Mouse (Mus musculus) intestine, embryonic 16.5 days (tissue): ENCODE measurements around the gene Cxcr5. TPM values are rescaled to one million over a fixed set of nuclear protein-coding genes. Genes with fewer than 3 reads are reported as not detected.

Experiments
- ATAC-seq: fragments of 200-750 bp; cut with Nextera tagmentation; 2 replicates; pipeline ENCODE4 v1.8.0; 2017; ENCODE audit warnings: moderate TSS enrichment, moderate library complexity
- H3K27ac ChIP-seq: fragments of 300-500 bp; sonication (generic); 2 replicates; pipeline ENCODE4 v1.5.1; 2014; ENCODE audit warnings: mild to moderate bottlenecking, low read length
- H3K27me3 ChIP-seq: fragments of 300-500 bp; sonication (generic); replicated peaks from 2 replicates; pipeline ENCODE4 v1.6.1; 2014; ENCODE audit warnings: low read length, control low read depth, mixed read lengths; ENCODE audit not compliant: control insufficient read depth, insufficient read depth
- H3K36me3 ChIP-seq: fragments of 300-500 bp; sonication (generic); 2 replicates; pipeline ENCODE4 v1.6.1; 2014; ENCODE audit warnings: low read length, control low read depth; ENCODE audit not compliant: control insufficient read depth, insufficient read depth
- H3K4me1 ChIP-seq: fragments of 300-500 bp; sonication (generic); 2 replicates; pipeline ENCODE4 v1.6.1; 2014; ENCODE audit warnings: low read length, control low read depth, mixed read lengths; ENCODE audit not compliant: control insufficient read depth, insufficient read depth
- H3K4me2 ChIP-seq: fragments of 300-500 bp; sonication (generic); 2 replicates; pipeline ENCODE4 v1.6.1; 2014; ENCODE audit warnings: low read depth, low read length, control low read depth
- H3K4me3 ChIP-seq: fragments of 300-500 bp; sonication (generic); 2 replicates; pipeline ENCODE4 v1.5.1; 2014; ENCODE audit warnings: mild to moderate bottlenecking, low read length
- H3K9ac ChIP-seq: fragments of 300-500 bp; sonication (generic); 2 replicates; pipeline ENCODE4 v1.6.1; 2014; ENCODE audit warnings: low read depth, low read length
- H3K9me3 ChIP-seq: fragments of 300-500 bp; sonication (generic); 2 replicates; pipeline ENCODE4 v1.6.1; 2016; ENCODE audit warnings: low read length, control low read depth; ENCODE audit not compliant: control insufficient read depth
- WGBS: fragments of 180-500 bp; shearing (Covaris S2); extraction: QIAGEN DNeasy Blood & Tissue Kit; methylation state at CpG from one replicate; pipeline ENCODE4 v1.1.7; 2014; 5-methylcytosine and 5-hydroxymethylcytosine counted together
- polyA plus RNA-seq: library from polyadenylated mRNA; unstranded; fragments of >200 nt; fragmentation: Nextera tagmentation; extraction: Ambion mirVana; gene quantifications from 2 replicates; pipeline ENCODE4 v1.2.1, GENCODE M21; 2015

The Cxcr5 gene
- polyA plus RNA-seq, result 1.1 TPM in 2 replicates

- ATAC-seq, result no peak
- 59% methylated on average over 4 of the region's 4 CpGs for WGBS
- no peaks in the 10 kb centered on the region for H3K4me1 ChIP-seq
- no peak within 1 kb of the TSS for H3K4me2 ChIP-seq
- no peak within 1 kb of the TSS for H3K27ac ChIP-seq
- H3K27me3 ChIP-seq, result no peaks in the 10 kb centered on the region
- H3K9me3 ChIP-seq, result no peaks in the 10 kb centered on the region
- H3K9ac ChIP-seq, result no peak within 1 kb of the TSS
- H3K36me3 ChIP-seq, result no peaks in the 10 kb centered on the region
- H3K4me3 ChIP-seq, result no peak within 1 kb of the TSS
Measured at GRCm38 (mm10) chr9:44561597-44561996, at the start of gene Cxcr5. Gene Cxcr5, minus strand, starts transcription at chr9:44561877.

GRCm38 (mm10) chr9:44610371-44610770, 48.7 kb upstream of the Cxcr5 start:
- Histone ChIP-seq H3K4me3 (no peak overlapping the region), H3K4me1 (peaks cover 9% of the 10 kb centered on the region), H3K27ac (no peak overlapping the region), H3K4me2 (no peak overlapping the region), H3K36me3 (peaks cover 19% of the 10 kb centered on the region), H3K9ac (no peak overlapping the region), H3K9me3 (no peaks in the 10 kb centered on the region), H3K27me3 (no peaks in the 10 kb centered on the region)
- ATAC-seq, result no peak
- 97% methylated on average over 25 of the region's 25 CpGs for WGBS

- no peaks in the 10 kb centered on the region for H3K9me3 ChIP-seq
- peak overlapping the region; percentile 45 for H3K4me2 ChIP-seq
- peaks cover 14% of the 10 kb centered on the region for H3K36me3 ChIP-seq
- H3K4me1 ChIP-seq, result peaks cover 14% of the 10 kb centered on the region
- H3K4me3 ChIP-seq, result peak overlapping the region; percentile 28
- no peaks in the 10 kb centered on the region for H3K27me3 ChIP-seq
- no peak overlapping the region for H3K9ac ChIP-seq
- WGBS, result 45% methylated on average over 4 of the region's 4 CpGs
- no peak overlapping the region for H3K27ac ChIP-seq
- ATAC-seq, result no peak
Measured at GRCm38 (mm10) chr9:44607306-44607705, 45.6 kb upstream of the Cxcr5 start.

GRCm38 (mm10) chr9:44606646-44607045, 45.0 kb upstream of the Cxcr5 start:
- ATAC-seq, result no peak
- Histone ChIP-seq H3K27ac (no peak overlapping the region), H3K4me1 (peaks cover 14% of the 10 kb centered on the region), H3K9me3 (no peaks in the 10 kb centered on the region), H3K9ac (no peak overlapping the region), H3K36me3 (peaks cover 11% of the 10 kb centered on the region), H3K27me3 (no peaks in the 10 kb centered on the region), H3K4me3 (no peak overlapping the region), H3K4me2 (peak overlapping the region; percentile 45; the same call in 1 of the 2 replicates)
- WGBS, result 53% methylated on average over 4 of the region's 4 CpGs

- WGBS, result under 1% methylated on average over 13 of the region's 13 CpGs
- peak overlapping the region; percentile 99 for H3K4me3 ChIP-seq
- ATAC-seq, result 0 out of 2 replicates have a peak, but pooled peaks have one; percentile 0
- H3K36me3 ChIP-seq, result peaks cover 5% of the 10 kb centered on the region
- peaks cover 14% of the 10 kb centered on the region for H3K4me1 ChIP-seq
- no peaks in the 10 kb centered on the region for H3K27me3 ChIP-seq
- H3K4me2 ChIP-seq, result peak overlapping the region; percentile 70
- H3K9ac ChIP-seq, result peak overlapping the region; percentile 100
- peak overlapping the region; percentile 98 for H3K27ac ChIP-seq
- H3K9me3 ChIP-seq, result no peaks in the 10 kb centered on the region
Measured at GRCm38 (mm10) chr9:44605616-44606165, 44.0 kb upstream of the Cxcr5 start.

GRCm38 (mm10) chr9:44604779-44605615, 43.3 kb upstream of the Cxcr5 start, which contains the start of gene Ddx6:
Gene Ddx6, plus strand, starts transcription at chr9:44604892.
- ATAC-seq, result peak; percentile 67
- Histone ChIP-seq H3K36me3 (no peaks in the 10 kb centered on the region; the same call in none of the 2 replicates), H3K27ac (peak within 1 kb of the TSS; percentile 98), H3K4me1 (peaks cover 14% of the 10 kb centered on the region), H3K27me3 (no peaks in the 10 kb centered on the region), H3K4me2 (peak within 1 kb of the TSS; percentile 70), H3K9ac (peak within 1 kb of the TSS; percentile 100), H3K4me3 (peak within 1 kb of the TSS; percentile 99), H3K9me3 (no peaks in the 10 kb centered on the region)
- under 1% methylated on average over 62 of the region's 80 CpGs for whole genome bisulfite sequencing

- peak; percentile 72 for ATAC-seq
- Histone ChIP-seq H3K27me3 (no peaks in the 10 kb centered on the region), H3K9ac (peak overlapping the region; percentile 100), H3K9me3 (no peaks in the 10 kb centered on the region), H3K4me1 (peaks cover 18% of the 10 kb centered on the region), H3K27ac (peak overlapping the region; percentile 98), H3K4me2 (peak overlapping the region; percentile 59), H3K4me3 (peak overlapping the region; percentile 99), H3K36me3 (no peaks in the 10 kb centered on the region; the same call in none of the 2 replicates)
- under 1% methylated on average over 39 of the region's 65 CpGs for WGBS
Measured at GRCm38 (mm10) chr9:44604290-44604778, 42.7 kb upstream of the Cxcr5 start.

GRCm38 (mm10) chr9:44603454-44604289, 42.0 kb upstream of the Cxcr5 start:
- under 1% methylated on average over 38 of the region's 38 CpGs for WGBS
- Histone ChIP-seq H3K9me3 (no peaks in the 10 kb centered on the region), H3K27ac (peak overlapping the region; percentile 98), H3K4me3 (peak overlapping the region; percentile 99), H3K4me1 (peaks cover 24% of the 10 kb centered on the region), H3K9ac (peak overlapping the region; percentile 100), H3K36me3 (no peaks in the 10 kb centered on the region; the same call in none of the 2 replicates), H3K27me3 (no peaks in the 10 kb centered on the region), H3K4me2 (peak overlapping the region; percentile 59)
- peak; percentile 72 for ATAC-seq
